In the genomic region with DNA sequence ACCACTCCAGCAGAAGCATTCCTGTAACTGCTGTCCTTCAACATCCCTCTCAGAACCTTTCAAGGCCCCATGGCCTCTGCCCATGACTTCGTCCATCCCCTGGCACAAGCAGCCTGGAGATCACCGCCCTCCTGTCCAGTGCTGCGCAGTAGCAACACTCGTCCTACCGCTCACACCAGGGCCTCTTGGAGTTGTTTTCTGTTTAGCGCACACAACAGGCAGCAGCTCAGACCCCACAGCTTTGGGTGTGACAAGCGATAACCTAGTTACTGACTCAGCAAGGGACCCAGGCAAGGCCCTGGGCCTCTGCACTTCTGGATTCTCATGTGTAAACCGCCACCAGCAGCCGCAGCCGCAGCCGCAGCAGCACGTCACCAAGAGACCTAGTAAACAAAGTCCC, we compare ENCODE assay signal across 29 mouse cellular contexts. TPM values are rescaled to one million over a fixed set of nuclear protein-coding genes. Genes with fewer than 3 reads are reported as not detected.
A peak's percentile ranks its signal among the peaks of the same experiment; 100 is the strongest.
DNase-seq lines count a peak whose midpoint lies in the region; ATAC-seq and TF ChIP-seq lines count a peak whose summit lies in the region.
"Had no signal": no experiment of that assay in that cellular context is flagged by ENCODE, and none has a peak within 500 bp of the region (broad histone marks: within the 10 kb centered on the region; RNA-seq: fewer than 3 reads in every experiment).

No protein-coding gene starts in this region.

- TF ChIP-seq EP300 in heart, adult 2 months (IDR thresholded peaks at IDR 0.05; ENCODE audit: insufficient read depth, low read depth, low read length), result no peak

- 98% methylated on average over 12 of the region's 12 CpGs for WGBS in heart, adult 2 months
- WGBS in intestine, embryonic 16.5 days, result 96% methylated on average over 12 of the region's 12 CpGs
- 97% methylated on average over 12 of the region's 12 CpGs for WGBS in intestine, embryonic 15.5 days

- peak; percentile 79 for DNase-seq in heart, adult 11 months
- DNase-seq in heart, adult 2 months, result no peak
- DNase-seq in testis, postnatal 10 days (ENCODE audit: low spot score), result peak; percentile 28
- DNase-seq in testis, postnatal 14 days (ENCODE audit: low spot score), result no peak
- no peak for DNase-seq in urinary bladder, postnatal 14 days (ENCODE audit: low spot score)
- DNase-seq: adrenal gland, adult 2 months; adrenal gland, postnatal 10 days; adrenal gland, postnatal 25 days; B cell, adult 2 months; cerebellum, adult 11 months; cerebellum, adult 18-20 months; cerebellum, adult 8-10 months; cerebellum, adult 9-11 months; cerebellum, postnatal 14 days; cerebellum, postnatal 36 days; embryo, embryonic 11 days had no signal

- TF ChIP-seq CTCF in heart, adult 2 months (IDR thresholded peaks at IDR 0.05), result no peak

- 0 out of 2 replicates have a peak, but pooled peaks cover 2% of the 10 kb centered on the region for H3K79me2 ChIP-seq in heart, adult 2 months (replicated peaks; ENCODE audit: control insufficient read depth, insufficient read depth, low read length)

- H3K27me3 ChIP-seq in heart, adult 2 months (ENCODE audit: control insufficient read depth, insufficient read depth, low read length), result no peaks in the 10 kb centered on the region
- no peaks in the 10 kb centered on the region for H3K27me3 ChIP-seq in intestine, embryonic 16.5 days (replicated peaks; ENCODE audit: control insufficient read depth, insufficient read depth, low read length)
- H3K27me3 ChIP-seq in intestine, embryonic 15.5 days (replicated peaks), result no peaks in the 10 kb centered on the region
- H3K27me3 ChIP-seq: CH12.LX; embryonic facial prominence, embryonic 13.5 days; embryonic facial prominence, embryonic 15.5 days; forebrain, embryonic 12.5 days; Patski had no signal

- TF ChIP-seq POLR2A in heart, adult 2 months (IDR thresholded peaks at IDR 0.05; ENCODE audit: insufficient read depth, low read depth, low read length), result no peak

- no peaks in the 10 kb centered on the region for H3K36me3 ChIP-seq in heart, adult 2 months (ENCODE audit: control insufficient read depth, insufficient read depth, low read length)
- H3K36me3 ChIP-seq in intestine, embryonic 16.5 days (ENCODE audit: control insufficient read depth, insufficient read depth, low read length), result peaks cover 16% of the 10 kb centered on the region; the same call in 1 of the 2 replicates
- H3K36me3 ChIP-seq in intestine, embryonic 15.5 days, result peaks cover 24% of the 10 kb centered on the region

- ATAC-seq in intestine, embryonic 16.5 days, result no peak
- ATAC-seq in intestine, embryonic 15.5 days, result no peak
- ATAC-seq: activated CD4-positive, CD25-positive, alpha-beta regulatory T cell, adult 4 months; CD4-positive, CD25-positive, alpha-beta regulatory T cell, adult 4 months; forebrain, embryonic 14.5 days; Patski had no signal

- intact Hi-C loops in heart, adult 2 months (cut with DNase I), result no loop called here

- no peak overlapping the region for H3K9ac ChIP-seq in heart, adult 2 months (ENCODE audit: low read depth, low read length)
- H3K9ac ChIP-seq in intestine, embryonic 16.5 days (ENCODE audit: low read depth, low read length), result no peak overlapping the region
- H3K9ac ChIP-seq in intestine, embryonic 15.5 days, result no peak overlapping the region
- H3K9ac ChIP-seq: embryonic facial prominence, embryonic 13.5 days; embryonic facial prominence, embryonic 15.5 days; forebrain, embryonic 12.5 days had no signal

- H3K27ac ChIP-seq in heart, adult 2 months, result no peak overlapping the region
- H3K27ac ChIP-seq in intestine, embryonic 16.5 days (ENCODE audit: low read length), result peak overlapping the region; percentile 43; the same call in 1 of the 2 replicates
- H3K27ac ChIP-seq in intestine, embryonic 15.5 days, result no peak overlapping the region
- H3K27ac ChIP-seq: embryonic facial prominence, embryonic 13.5 days; embryonic facial prominence, embryonic 15.5 days; forebrain, embryonic 10.5 days; forebrain, embryonic 12.5 days had no signal

- H3K4me1 ChIP-seq in heart, adult 2 months (ENCODE audit: control insufficient read depth, insufficient read depth, low read length), result no peaks in the 10 kb centered on the region
- H3K4me1 ChIP-seq in intestine, embryonic 16.5 days (ENCODE audit: control insufficient read depth, insufficient read depth, low read length), result 0 out of 2 replicates have a peak, but pooled peaks cover 5% of the 10 kb centered on the region
- no peaks in the 10 kb centered on the region; the same call in 1 of the 2 replicates for H3K4me1 ChIP-seq in intestine, embryonic 15.5 days (replicated peaks)
- H3K4me1 ChIP-seq: embryonic facial prominence, embryonic 13.5 days; embryonic facial prominence, embryonic 15.5 days; forebrain, embryonic 10.5 days; forebrain, embryonic 12.5 days had no signal

- no peak overlapping the region for H3K4me2 ChIP-seq in intestine, embryonic 16.5 days (ENCODE audit: low read depth, low read length)
- H3K4me2 ChIP-seq in intestine, embryonic 15.5 days (replicated peaks), result no peak overlapping the region
- H3K4me2 ChIP-seq: embryonic facial prominence, embryonic 13.5 days; embryonic facial prominence, embryonic 15.5 days; forebrain, embryonic 12.5 days had no signal

- no peak overlapping the region for H3K4me3 ChIP-seq in heart, adult 2 months
- no peak overlapping the region for H3K4me3 ChIP-seq in intestine, embryonic 16.5 days (ENCODE audit: low read length)
- no peak overlapping the region for H3K4me3 ChIP-seq in intestine, embryonic 15.5 days (replicated peaks)
- H3K4me3 ChIP-seq: embryonic facial prominence, embryonic 13.5 days; embryonic facial prominence, embryonic 15.5 days; erythroblast, embryonic 14.5 days; forebrain, embryonic 10.5 days; forebrain, embryonic 12.5 days had no signal

- no peaks in the 10 kb centered on the region for H3K9me3 ChIP-seq in intestine, embryonic 16.5 days (ENCODE audit: control insufficient read depth, low read length)
- no peaks in the 10 kb centered on the region; the same call in 1 of the 2 replicates for H3K9me3 ChIP-seq in intestine, embryonic 15.5 days
- H3K9me3 ChIP-seq: embryonic facial prominence, embryonic 13.5 days; embryonic facial prominence, embryonic 15.5 days; forebrain, embryonic 12.5 days; G1E had no signal

RNA-seq across cellular contexts. Expression of gene Iars2, which starts 22.4 kb away (rescaled TPM):
- 10 to 100 TPM; 71.5 to 80.0 TPM for total RNA-seq in heart, adult 2 months (2021)
- 35.2 and 59.7 TPM in 2 replicates for polyA plus RNA-seq in heart, adult 2 months (2012; rRNA removed)
- 86.6 and 109 TPM in 2 replicates for polyA plus RNA-seq in intestine, embryonic 16.5 days (2015; fragmentation: Nextera tagmentation; extraction: Ambion mirVana)
- polyA plus RNA-seq in intestine, embryonic 15.5 days (2015; fragmentation: Nextera tagmentation; extraction: Ambion mirVana), result 61.9 and 66.9 TPM in 2 replicates

RNA-seq across cellular contexts. Expression of gene Bpnt1, which starts 25.1 kb away (rescaled TPM):
- total RNA-seq in heart, adult 2 months (2021), result 10 to 100 TPM; 27.8 to 29.6 TPM
- polyA plus RNA-seq in heart, adult 2 months (2012; rRNA removed), result 26.3 and 36.6 TPM in 2 replicates
- polyA plus RNA-seq in intestine, embryonic 16.5 days (2015; fragmentation: Nextera tagmentation; extraction: Ambion mirVana), result 345 and 365 TPM in 2 replicates
- polyA plus RNA-seq in intestine, embryonic 15.5 days (2015; fragmentation: Nextera tagmentation; extraction: Ambion mirVana), result 210 and 233 TPM in 2 replicates

RNA-seq across cellular contexts. Expression of gene Eprs, which starts 56.0 kb away (rescaled TPM):
- 10 to 100 TPM; 63.9 to 85.2 TPM for total RNA-seq in heart, adult 2 months (2021)
- polyA plus RNA-seq in heart, adult 2 months (2012; rRNA removed), result 11.0 and 23.4 TPM in 2 replicates
- 118 and 132 TPM in 2 replicates for polyA plus RNA-seq in intestine, embryonic 16.5 days (2015; fragmentation: Nextera tagmentation; extraction: Ambion mirVana)
- polyA plus RNA-seq in intestine, embryonic 15.5 days (2015; fragmentation: Nextera tagmentation; extraction: Ambion mirVana), result 161 and 164 TPM in 2 replicates

Comparison
In these comparisons a context has a peak if more than half of its experiments do, and no peak if none do; other contexts are left out.
1. DNase-seq: peak in heart, adult 11 months (single experiment) and testis, postnatal 10 days (single experiment); none in heart, adult 2 months (0 of 2), testis, postnatal 14 days (single experiment) and urinary bladder, postnatal 14 days (single experiment).